Mouse (Mus musculus) heart, postnatal 0 days (tissue): ENCODE measurements around the gene Rps19bp1. TPM values are rescaled to one million over a fixed set of nuclear protein-coding genes. Genes with fewer than 3 reads are reported as not detected.

Experiments
- ATAC-seq: fragments of 200-750 bp; cut with Nextera tagmentation; 2 replicates; pipeline ENCODE4 v1.8.0; 2017; ENCODE audit warnings: low read depth, moderate number of reproducible peaks, moderate library complexity; ENCODE audit not compliant: insufficient read depth
- DNase-seq: peaks from one replicate; pipeline ENCODE4 v3.0.0-alpha.2; 2016; ENCODE audit warnings: low spot score
- H3K27ac ChIP-seq: fragments of 300-500 bp; sonication (generic); 2 replicates; pipeline ENCODE4 v1.5.1; 2014; ENCODE audit warnings: low read depth, mild to moderate bottlenecking
- H3K27me3 ChIP-seq: fragments of 300-500 bp; sonication (generic); 2 replicates; pipeline ENCODE4 v1.6.1; 2014; ENCODE audit warnings: low read length, mixed read lengths; ENCODE audit not compliant: control insufficient read depth, insufficient read depth
- H3K36me3 ChIP-seq: fragments of 300-500 bp; sonication (generic); replicated peaks from 2 replicates; pipeline ENCODE4 v1.6.1; 2014; ENCODE audit warnings: low read length, mixed read lengths; ENCODE audit not compliant: control insufficient read depth, insufficient read depth
- H3K4me1 ChIP-seq: fragments of 300-500 bp; sonication (generic); 2 replicates; pipeline ENCODE4 v1.6.1; 2014; ENCODE audit warnings: antibody characterized with exemption; ENCODE audit not compliant: control insufficient read depth, insufficient read depth
- H3K4me2 ChIP-seq: fragments of 300-500 bp; sonication (generic); 2 replicates; pipeline ENCODE4 v1.6.1; 2014; ENCODE audit warnings: low read depth, mild to moderate bottlenecking, low read length, moderate library complexity
- H3K4me3 ChIP-seq: fragments of 300-500 bp; sonication (generic); 2 replicates; pipeline ENCODE4 v1.5.1; 2014; ENCODE audit warnings: low read depth, low read length
- H3K9ac ChIP-seq: fragments of 300-500 bp; sonication (generic); replicated peaks from 2 replicates; pipeline ENCODE4 v1.6.1; 2014; ENCODE audit warnings: low read depth, low read length, mixed read lengths
- H3K9me3 ChIP-seq: fragments of 300-500 bp; sonication (generic); replicated peaks from 2 replicates; pipeline ENCODE4 v1.6.1; 2016; ENCODE audit warnings: low read length; ENCODE audit not compliant: control insufficient read depth
- CTCF ChIP-seq: IDR thresholded peaks from 2 replicates; pipeline ENCODE4 v1.5.1; 2016; ENCODE audit warnings: antibody characterized with exemption, control low read depth, low read depth
- EP300 ChIP-seq: IDR thresholded peaks from 2 replicates; pipeline ENCODE4 v1.6.1; 2016; ENCODE audit warnings: antibody characterized with exemption, low read depth
- WGBS: fragments of 180-500 bp; shearing (Covaris S2); extraction: QIAGEN DNeasy Blood & Tissue Kit; methylation state at CpG from one replicate; pipeline ENCODE4 v1.1.7; 2014; 5-methylcytosine and 5-hydroxymethylcytosine counted together
- polyA plus RNA-seq: library from polyadenylated mRNA; unstranded; fragments of >200 nt; fragmentation: Nextera tagmentation; extraction: Ambion mirVana; gene quantifications from 2 replicates; pipeline ENCODE4 v1.2.1, GENCODE M21; 2015
- total RNA-seq: library from RNA; depleted of rRNA; stranded (reverse); fragments of >200 nt; gene quantifications from 2 replicates; pipeline ENCODE4 v1.2.3, GENCODE M21; 2014; ENCODE audit warnings: low replicate concordance

Gene Rps19bp1
- total and polyA plus RNA-seq, 2 experiments from 2014 or later: 21.6 to 34.7 TPM

DNA sequence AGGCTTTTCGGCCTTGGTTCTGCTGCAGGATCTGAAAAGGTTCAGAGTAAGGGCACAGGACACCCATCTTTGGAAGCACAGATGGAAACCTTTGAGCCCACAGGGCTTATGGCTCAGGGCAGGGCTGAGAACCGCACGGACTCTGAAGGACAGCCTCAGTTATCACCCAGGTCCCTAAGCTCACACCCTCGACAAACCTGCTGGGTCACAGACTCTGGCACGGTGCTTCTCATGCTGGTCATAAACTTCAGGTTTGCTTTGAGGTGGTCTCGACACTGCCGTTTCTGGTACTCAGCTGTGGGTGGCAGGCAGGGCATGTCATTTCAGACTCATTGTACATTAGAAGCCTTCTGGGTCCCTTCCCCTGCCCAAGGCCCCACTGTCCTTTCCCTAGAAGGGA is 3.0 kb downstream of the Rps19bp1 start:
- DNase-seq: no peak
- H3K27me3 ChIP-seq: no peaks in the 10 kb centered on the region

DNA sequence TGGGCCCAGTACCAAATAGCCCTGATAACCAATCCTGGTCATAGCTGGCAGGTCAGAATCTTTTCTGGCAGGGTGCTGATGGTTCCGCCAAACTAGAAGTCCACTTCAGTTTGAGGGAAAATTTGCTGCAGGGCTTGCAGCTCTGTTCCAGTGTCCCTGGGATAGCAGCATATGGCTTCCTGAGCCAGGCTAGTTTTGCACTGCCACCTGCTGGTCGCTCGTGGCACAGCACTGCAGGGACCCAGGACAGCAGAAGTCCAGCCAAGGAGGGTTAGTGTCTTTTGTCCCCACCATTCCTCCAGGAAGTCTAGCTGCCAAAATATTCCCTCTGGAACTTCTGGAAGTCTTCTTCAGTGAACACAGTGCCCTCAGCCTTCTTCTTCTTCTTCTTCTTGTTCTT is 3.4 kb downstream of the Rps19bp1 start:
- Histone ChIP-seq H3K27ac (no peak overlapping the region), H3K4me3 (no peak overlapping the region), H3K36me3 (peaks cover 34% of the 10 kb centered on the region), H3K27me3 (no peaks in the 10 kb centered on the region), H3K9ac (no peak overlapping the region), H3K4me1 (peaks cover 21% of the 10 kb centered on the region; the same call in 1 of the 2 replicates), H3K9me3 (no peaks in the 10 kb centered on the region), H3K4me2 (no peak overlapping the region)
- WGBS: 21% methylated on average over 3 of the region's 3 CpGs
- DNase-seq (peak; percentile 70), ATAC-seq (no peak)
- no peak for TF ChIP-seq EP300
- peak; percentile 97 for TF ChIP-seq CTCF

More for the DNA sequence above, 3.0 kb downstream of the Rps19bp1 start:
- no peak for ATAC-seq
- H3K4me1 ChIP-seq: peaks cover 21% of the 10 kb centered on the region; the same call in 1 of the 2 replicates
- no peak overlapping the region for H3K4me3 ChIP-seq
- H3K9me3 ChIP-seq: no peaks in the 10 kb centered on the region
- TF ChIP-seq CTCF (no peak), EP300 (no peak)
- peaks cover 33% of the 10 kb centered on the region for H3K36me3 ChIP-seq
- no peak overlapping the region for H3K27ac ChIP-seq
- WGBS: 77% methylated on average over 7 of the region's 7 CpGs
- no peak overlapping the region for H3K9ac ChIP-seq
- H3K4me2 ChIP-seq: no peak overlapping the region

DNA sequence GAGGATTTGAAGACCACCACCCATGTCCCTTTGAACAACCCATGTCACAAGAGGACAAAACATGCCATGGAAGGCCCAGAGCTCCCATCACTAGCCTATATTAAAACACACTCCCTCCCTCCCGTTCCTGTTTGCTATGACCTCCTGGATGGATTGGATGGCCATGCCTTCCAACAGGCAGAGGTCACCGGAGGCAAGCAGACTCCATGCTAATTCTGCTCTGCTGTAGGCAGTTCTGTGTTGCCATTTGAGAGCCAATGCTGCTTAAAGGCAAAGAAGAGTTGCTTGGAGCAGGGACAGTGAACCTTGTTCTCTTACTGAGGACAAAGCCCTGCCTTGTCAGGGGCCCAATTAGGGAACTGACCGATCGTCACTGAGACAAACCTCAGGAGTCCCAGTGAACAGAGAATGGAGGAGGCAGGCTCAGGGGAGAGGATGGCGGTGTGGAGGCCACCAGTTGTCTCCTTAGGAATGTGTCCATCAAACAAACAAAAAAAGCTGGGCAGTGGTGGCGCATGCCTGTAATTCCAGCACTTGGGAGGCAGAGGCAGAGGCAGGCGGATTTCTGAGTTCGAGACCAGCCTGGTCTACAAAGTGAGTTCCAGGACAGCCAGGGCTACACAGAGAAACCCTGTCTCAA is 4.6 kb downstream of the Rps19bp1 start:
- 67% methylated on average over 8 of the region's 8 CpGs for WGBS
- Histone ChIP-seq H3K4me1 (peaks cover 20% of the 10 kb centered on the region; the same call in 1 of the 2 replicates), H3K4me2 (no peak overlapping the region), H3K9me3 (no peaks in the 10 kb centered on the region), H3K4me3 (no peak overlapping the region), H3K9ac (no peak overlapping the region), H3K27me3 (no peaks in the 10 kb centered on the region), H3K27ac (peak overlapping the region; percentile 7), H3K36me3 (peaks cover 34% of the 10 kb centered on the region)
- DNase-seq (no peak), ATAC-seq (no peak)
- TF ChIP-seq EP300 (no peak), CTCF (no peak)

DNA sequence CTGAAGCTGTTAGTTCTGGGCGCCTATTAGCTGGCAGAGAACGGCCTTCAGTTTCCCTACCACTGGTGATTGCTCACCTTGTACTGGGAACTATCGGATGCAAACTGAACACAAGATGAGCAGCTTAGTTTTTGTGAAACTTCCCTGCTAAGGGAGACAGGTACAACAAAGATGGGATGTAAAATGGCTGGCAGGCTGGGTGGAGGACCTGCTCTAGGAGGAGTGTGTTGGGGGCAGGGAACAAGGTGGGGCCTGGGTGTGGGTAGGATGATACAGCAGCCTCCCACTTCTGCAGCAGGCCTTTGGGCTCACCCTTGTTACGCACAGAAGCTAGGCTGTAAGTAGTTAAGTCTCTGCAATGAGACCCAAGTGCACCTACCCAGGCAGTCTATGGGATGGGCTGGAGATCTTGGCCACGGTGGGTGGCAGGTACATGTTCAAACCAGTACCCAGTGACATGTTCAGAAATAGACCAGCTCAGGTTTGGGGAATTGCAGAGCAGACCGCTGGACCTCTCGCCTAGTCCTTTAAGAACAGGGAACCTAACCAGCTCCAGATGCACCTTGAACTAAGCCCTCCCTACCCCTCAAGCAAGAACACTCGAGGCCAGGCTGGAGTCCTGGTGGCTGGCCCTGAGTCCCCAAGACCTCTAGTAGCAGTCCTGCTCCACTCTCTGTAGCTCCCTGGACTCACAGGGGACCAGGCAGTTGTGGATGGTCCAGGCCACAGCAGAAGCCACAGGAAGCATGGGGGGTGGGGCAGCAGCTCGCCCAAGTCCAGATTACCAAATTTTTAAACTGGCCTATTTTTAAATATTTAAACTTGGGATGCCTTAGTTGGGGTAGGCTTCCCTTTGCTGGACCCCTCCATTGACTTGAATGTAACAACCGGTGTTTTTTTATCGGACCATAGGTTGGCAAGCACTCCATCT is 5.6 kb downstream of the Rps19bp1 start:
- TF ChIP-seq EP300: no peak
- Histone ChIP-seq H3K4me3 (no peak overlapping the region), H3K36me3 (peaks cover 34% of the 10 kb centered on the region), H3K27ac (peak overlapping the region; percentile 50), H3K9ac (no peak overlapping the region), H3K27me3 (no peaks in the 10 kb centered on the region), H3K9me3 (no peaks in the 10 kb centered on the region), H3K4me2 (no peak overlapping the region), H3K4me1 (peaks cover 25% of the 10 kb centered on the region; the same call in 1 of the 2 replicates)
- 44% methylated on average over 11 of the region's 11 CpGs for WGBS
- ATAC-seq (no peak), DNase-seq (no peak)

DNA sequence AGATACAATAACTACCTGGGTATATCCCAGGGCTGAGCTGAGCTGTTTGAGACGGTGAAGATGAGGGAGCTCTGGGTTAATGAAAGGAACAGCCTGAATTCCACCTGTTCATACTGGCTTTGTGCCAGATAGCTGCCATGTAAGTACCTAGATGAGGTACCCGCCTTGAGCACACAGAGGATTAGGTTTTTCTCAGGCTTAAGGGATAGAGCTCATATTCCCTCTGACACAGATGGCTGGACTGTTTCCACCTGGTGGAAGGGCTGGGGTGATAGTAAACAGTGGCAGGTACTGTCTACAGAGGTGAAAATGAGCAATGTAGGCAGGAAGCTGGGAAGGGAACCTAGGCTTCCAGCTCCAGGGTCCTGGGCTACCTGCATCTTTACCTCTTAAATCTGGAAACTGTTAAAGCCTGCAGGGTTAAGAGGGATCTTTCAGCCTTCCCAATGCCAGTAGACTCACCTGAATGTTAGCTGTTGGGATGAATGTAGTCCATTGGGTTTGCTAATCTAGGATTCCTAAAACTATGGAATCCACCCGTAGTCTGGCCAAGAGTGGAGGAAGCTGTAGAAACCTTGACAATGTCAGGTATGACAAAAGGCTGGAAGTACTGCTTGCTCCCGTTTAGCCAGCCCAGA is 6.4 kb downstream of the Rps19bp1 start:
- no peak overlapping the region for H3K9ac ChIP-seq

More for the DNA sequence above, 6.4 kb downstream of the Rps19bp1 start:
- TF ChIP-seq EP300 (no peak), CTCF (no peak)
- whole genome bisulfite sequencing: 19% methylated on average over 4 of the region's 4 CpGs
- peaks cover 34% of the 10 kb centered on the region for H3K36me3 ChIP-seq
- H3K4me1 ChIP-seq: peaks cover 20% of the 10 kb centered on the region; the same call in 1 of the 2 replicates
- peak overlapping the region; percentile 79; the same call in 1 of the 2 replicates for H3K4me3 ChIP-seq
- peak overlapping the region; percentile 50 for H3K27ac ChIP-seq
- ATAC-seq: no peak
- H3K9me3 ChIP-seq: no peaks in the 10 kb centered on the region
- no peak for DNase-seq
- no peaks in the 10 kb centered on the region for H3K27me3 ChIP-seq
- peak overlapping the region; percentile 95 for H3K4me2 ChIP-seq
